Mouse (Mus musculus): ENCODE results near the gene Dlgap1. TPM values are rescaled to one million over a fixed set of nuclear protein-coding genes. Genes with fewer than 3 reads are reported as not detected.

Gene Dlgap1
- polyA plus RNA-seq, 1 experiment from 2014 or later = 7.2 TPM

- no peak overlapping the region for H3K27ac ChIP-seq
- no peaks in the 10 kb centered on the region for H3K27me3 ChIP-seq
- H3K4me2 ChIP-seq (replicated peaks) = no peak overlapping the region
- 85% methylated on average over 8 of the region's 8 CpGs for WGBS
- H3K36me3 ChIP-seq = no peaks in the 10 kb centered on the region
- no peak overlapping the region for H3K4me3 ChIP-seq
- H3K9me3 ChIP-seq (replicated peaks) = no peaks in the 10 kb centered on the region
- H3K4me1 ChIP-seq = peaks cover 15% of the 10 kb centered on the region
- H3K9ac ChIP-seq = no peak overlapping the region
- ATAC-seq (ENCODE audit: low FRiP score) = no peak
Observed at GRCm38 (mm10) chr17:70796940-70797772, 828.3 kb downstream of the Dlgap1 start.

GRCm38 (mm10) chr17:70797773-70798045 is 828.8 kb downstream of the Dlgap1 start:
- Histone ChIP-seq H3K9ac (no peak overlapping the region), H3K27ac (no peak overlapping the region), H3K36me3 (no peaks in the 10 kb centered on the region), H3K4me2 (replicated peaks) (no peak overlapping the region), H3K4me1 (peaks cover 15% of the 10 kb centered on the region), H3K4me3 (no peak overlapping the region), H3K27me3 (no peaks in the 10 kb centered on the region), H3K9me3 (replicated peaks) (no peaks in the 10 kb centered on the region)
- WGBS = 91% methylated on average over 1 of the region's 1 CpGs
- ATAC-seq (ENCODE audit: low FRiP score) = no peak

DNA sequence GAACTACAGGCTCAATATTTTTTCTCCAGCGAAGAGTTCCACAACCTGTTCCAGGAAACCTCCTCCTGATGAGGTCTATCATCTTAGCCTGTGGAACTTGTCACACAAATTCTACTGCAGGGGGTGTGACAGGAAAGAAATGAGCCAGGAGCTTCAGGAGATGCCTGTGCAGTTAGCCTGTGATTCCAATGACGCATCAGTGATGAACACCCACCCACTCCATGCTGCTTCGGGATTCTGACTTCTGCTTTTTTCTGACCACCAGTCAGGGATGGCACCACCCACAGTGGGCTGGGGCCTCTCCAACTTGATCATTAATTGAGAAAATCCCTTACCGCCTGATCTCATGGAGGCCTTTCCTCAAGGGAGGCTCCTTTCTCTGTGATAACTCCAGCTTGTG is 830.4 kb downstream of the Dlgap1 start:
- WGBS = 74% methylated on average over 4 of the region's 4 CpGs
- Histone ChIP-seq H3K36me3 (no peaks in the 10 kb centered on the region), H3K4me3 (no peak overlapping the region), H3K9me3 (replicated peaks) (no peaks in the 10 kb centered on the region), H3K4me1 (peaks cover 9% of the 10 kb centered on the region), H3K4me2 (replicated peaks) (no peak overlapping the region), H3K27ac (no peak overlapping the region), H3K27me3 (no peaks in the 10 kb centered on the region), H3K9ac (no peak overlapping the region)
- ATAC-seq (ENCODE audit: low FRiP score) = no peak

DNA sequence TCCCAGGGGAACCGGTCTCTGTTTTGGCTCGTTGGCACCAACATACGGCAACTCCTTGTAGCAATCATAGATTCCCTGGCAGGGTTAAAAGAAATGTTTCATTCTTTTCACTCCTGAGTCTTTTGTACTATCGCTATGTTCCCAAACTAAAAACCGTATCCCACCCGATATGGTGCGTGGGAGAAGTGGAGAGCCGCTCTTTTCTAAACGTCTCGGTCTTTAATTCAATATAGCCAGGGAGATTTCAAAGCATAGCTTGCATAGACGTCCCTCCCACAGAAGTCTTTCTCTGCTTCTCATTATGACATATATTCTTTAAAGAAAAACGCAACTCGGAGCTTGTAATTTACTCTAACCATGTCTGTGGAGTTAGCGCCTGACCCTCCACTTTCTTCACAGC is 833.1 kb downstream of the Dlgap1 start:
- H3K36me3 ChIP-seq = no peaks in the 10 kb centered on the region
- H3K9me3 ChIP-seq (replicated peaks) = no peaks in the 10 kb centered on the region
- 78% methylated on average over 14 of the region's 14 CpGs for WGBS
- no peaks in the 10 kb centered on the region for H3K4me1 ChIP-seq
- no peak overlapping the region for H3K4me3 ChIP-seq
- no peaks in the 10 kb centered on the region for H3K27me3 ChIP-seq
- no peak overlapping the region for H3K9ac ChIP-seq
- H3K4me2 ChIP-seq (replicated peaks) = no peak overlapping the region
- ATAC-seq (ENCODE audit: low FRiP score) = no peak
- H3K27ac ChIP-seq = no peak overlapping the region

GRCm38 (mm10) chr17:70805866-70806265 is 837.0 kb downstream of the Dlgap1 start:
- WGBS = 91% methylated on average over 9 of the region's 9 CpGs
- ATAC-seq (ENCODE audit: low FRiP score) = no peak
- H3K9me3 ChIP-seq (replicated peaks) = no peaks in the 10 kb centered on the region
- no peak overlapping the region for H3K27ac ChIP-seq
- no peak overlapping the region for H3K9ac ChIP-seq
- H3K4me2 ChIP-seq (replicated peaks) = no peak overlapping the region
- H3K27me3 ChIP-seq = no peaks in the 10 kb centered on the region
- no peaks in the 10 kb centered on the region for H3K4me1 ChIP-seq
- no peaks in the 10 kb centered on the region for H3K36me3 ChIP-seq
- no peak overlapping the region for H3K4me3 ChIP-seq

- Histone ChIP-seq H3K4me2 (replicated peaks) (no peak overlapping the region), H3K9me3 (replicated peaks) (no peaks in the 10 kb centered on the region), H3K4me3 (no peak overlapping the region), H3K27ac (no peak overlapping the region), H3K36me3 (no peaks in the 10 kb centered on the region), H3K9ac (no peak overlapping the region), H3K27me3 (no peaks in the 10 kb centered on the region), H3K4me1 (no peaks in the 10 kb centered on the region)
- no peak for ATAC-seq (ENCODE audit: low FRiP score)
- 84% methylated on average over 2 of the region's 2 CpGs for WGBS
Observed at GRCm38 (mm10) chr17:70806600-70806999, 837.7 kb downstream of the Dlgap1 start.

- Histone ChIP-seq H3K4me1 (no peaks in the 10 kb centered on the region), H3K36me3 (no peaks in the 10 kb centered on the region), H3K4me2 (replicated peaks) (no peak overlapping the region), H3K4me3 (no peak overlapping the region), H3K9ac (no peak overlapping the region), H3K27ac (no peak overlapping the region), H3K9me3 (replicated peaks) (no peaks in the 10 kb centered on the region), H3K27me3 (no peaks in the 10 kb centered on the region)
- no peak for ATAC-seq (ENCODE audit: low FRiP score)
- 97% methylated on average over 1 of the region's 1 CpGs for WGBS
Observed at GRCm38 (mm10) chr17:70807885-70808284, 839.0 kb downstream of the Dlgap1 start.

DNA sequence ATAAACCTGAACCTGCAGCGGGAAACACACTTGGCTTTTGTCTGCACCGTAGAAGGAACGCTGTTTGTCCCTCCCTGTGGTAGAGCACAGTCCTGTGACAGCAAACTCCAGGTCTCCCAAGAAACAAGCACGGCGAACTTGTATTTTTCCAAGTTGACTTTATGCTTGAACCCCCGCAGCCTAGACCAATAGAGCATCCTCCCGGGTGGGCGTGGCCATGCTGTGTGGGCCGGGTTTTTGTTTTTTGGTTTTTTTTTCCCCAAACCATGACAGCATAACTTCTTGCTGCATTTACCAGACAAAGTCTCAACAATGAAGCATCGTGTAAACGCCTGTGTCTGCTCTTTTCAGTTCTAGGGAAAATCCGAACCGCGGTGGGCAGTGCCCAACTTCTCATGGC is 840.0 kb downstream of the Dlgap1 start:
- no peaks in the 10 kb centered on the region for H3K9me3 ChIP-seq (replicated peaks)
- H3K36me3 ChIP-seq = no peaks in the 10 kb centered on the region
- H3K9ac ChIP-seq = no peak overlapping the region
- H3K4me2 ChIP-seq (replicated peaks) = no peak overlapping the region
- no peaks in the 10 kb centered on the region for H3K4me1 ChIP-seq
- no peaks in the 10 kb centered on the region for H3K27me3 ChIP-seq
- no peak for ATAC-seq (ENCODE audit: low FRiP score)
- 32% methylated on average over 14 of the region's 14 CpGs for WGBS
- no peak overlapping the region for H3K27ac ChIP-seq
- no peak overlapping the region for H3K4me3 ChIP-seq

DNA sequence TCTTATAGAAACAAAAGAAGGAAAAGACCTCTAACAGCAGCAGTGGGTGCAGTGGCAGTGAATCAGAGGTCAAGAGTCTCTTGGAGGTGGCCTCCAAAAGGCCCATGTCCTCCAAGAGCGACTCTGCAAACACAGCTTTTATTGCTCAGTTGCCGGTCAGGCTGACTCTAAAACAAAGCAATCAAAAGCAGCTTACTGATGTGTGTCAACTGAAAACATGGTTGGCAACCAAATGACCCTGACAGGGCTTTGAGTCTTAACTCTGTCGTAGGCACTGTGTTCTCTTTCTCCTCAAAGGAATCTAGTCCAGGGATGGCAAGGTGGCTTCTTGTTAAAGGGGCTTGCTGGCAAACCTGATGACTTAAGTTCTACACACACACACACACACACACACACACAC is 840.9 kb downstream of the Dlgap1 start:
- Histone ChIP-seq H3K9me3 (replicated peaks) (no peaks in the 10 kb centered on the region), H3K27me3 (no peaks in the 10 kb centered on the region), H3K4me2 (replicated peaks) (no peak overlapping the region), H3K9ac (no peak overlapping the region), H3K27ac (no peak overlapping the region), H3K4me3 (no peak overlapping the region), H3K4me1 (no peaks in the 10 kb centered on the region), H3K36me3 (no peaks in the 10 kb centered on the region)
- no peak for ATAC-seq (ENCODE audit: low FRiP score)
- 28% methylated on average over 3 of the region's 3 CpGs for WGBS

- H3K27me3 ChIP-seq = no peaks in the 10 kb centered on the region
- H3K9ac ChIP-seq = no peak overlapping the region
- H3K9me3 ChIP-seq (replicated peaks) = no peaks in the 10 kb centered on the region
- no peak overlapping the region for H3K27ac ChIP-seq
- no peaks in the 10 kb centered on the region for H3K36me3 ChIP-seq
- no peaks in the 10 kb centered on the region for H3K4me1 ChIP-seq
- H3K4me2 ChIP-seq (replicated peaks) = no peak overlapping the region
- WGBS = 88% methylated on average over 5 of the region's 5 CpGs
- ATAC-seq (ENCODE audit: low FRiP score) = no peak
- no peak overlapping the region for H3K4me3 ChIP-seq
Observed at GRCm38 (mm10) chr17:70810795-70811194, 841.9 kb downstream of the Dlgap1 start.

DNA sequence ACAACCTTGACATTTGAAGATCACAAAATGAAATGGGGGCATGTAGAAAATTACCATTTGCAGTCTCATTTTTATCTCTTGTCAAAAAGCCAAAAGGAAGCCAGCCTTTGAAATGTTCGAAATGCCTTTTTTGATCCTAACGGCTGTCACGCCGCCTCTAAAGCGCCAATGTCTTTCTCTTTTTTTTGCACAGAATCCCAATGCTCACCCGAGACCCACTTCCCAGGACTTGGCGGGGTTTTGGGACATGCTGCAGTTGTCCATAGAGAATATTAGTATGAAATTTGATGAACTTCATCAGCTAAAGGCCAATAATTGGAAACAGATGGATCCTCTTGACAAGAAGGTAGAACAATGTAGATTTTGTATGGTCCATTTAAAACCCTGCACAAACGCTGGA is 846.1 kb downstream of the Dlgap1 start:
- peaks cover 34% of the 10 kb centered on the region for H3K27me3 ChIP-seq
- no peak overlapping the region for H3K4me3 ChIP-seq
- no peaks in the 10 kb centered on the region for H3K36me3 ChIP-seq
- H3K9me3 ChIP-seq (replicated peaks) = no peaks in the 10 kb centered on the region
- H3K27ac ChIP-seq = no peak overlapping the region
- no peak overlapping the region for H3K9ac ChIP-seq
- no peak overlapping the region for H3K4me2 ChIP-seq (replicated peaks)
- 41% methylated on average over 8 of the region's 8 CpGs for WGBS
- no peak for ATAC-seq (ENCODE audit: low FRiP score)
- H3K4me1 ChIP-seq = peaks cover 7% of the 10 kb centered on the region; the same call in 1 of the 2 replicates

DNA sequence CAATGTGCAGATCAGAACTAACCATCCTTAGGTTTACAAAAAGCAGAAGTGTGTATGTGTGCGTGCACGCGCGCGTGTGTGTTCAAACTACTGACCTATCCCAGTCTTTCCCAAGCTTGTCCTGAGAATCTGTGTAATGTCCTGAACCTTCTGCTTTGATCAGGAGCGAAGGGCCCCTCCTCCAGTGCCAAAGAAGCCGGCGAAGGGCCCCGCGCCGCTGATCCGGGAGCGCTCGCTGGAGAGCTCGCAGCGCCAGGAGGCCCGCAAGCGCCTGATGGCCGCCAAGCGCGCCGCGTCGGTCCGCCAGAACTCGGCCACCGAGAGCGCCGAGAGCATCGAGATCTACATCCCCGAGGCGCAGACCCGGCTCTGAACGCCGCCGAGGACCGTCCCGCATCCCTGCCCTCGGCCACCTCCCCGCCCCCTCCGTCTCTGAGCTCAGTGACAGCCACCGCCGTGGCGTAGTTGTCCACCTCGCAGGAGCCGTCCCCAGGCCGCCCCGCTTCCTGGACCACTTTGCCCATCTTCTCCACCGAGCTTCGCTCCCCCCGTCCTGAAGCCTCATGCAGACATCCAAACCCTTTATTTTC is 849.1 kb downstream of the Dlgap1 start:
- Histone ChIP-seq H3K36me3 (no peaks in the 10 kb centered on the region), H3K4me3 (peak overlapping the region; percentile 50), H3K4me2 (replicated peaks) (peak overlapping the region; percentile 85), H3K4me1 (peaks cover 7% of the 10 kb centered on the region; the same call in 1 of the 2 replicates), H3K27ac (no peak overlapping the region), H3K9ac (peak overlapping the region; percentile 62), H3K9me3 (replicated peaks) (no peaks in the 10 kb centered on the region), H3K27me3 (peaks cover 40% of the 10 kb centered on the region)
- WGBS = 3% methylated on average over 51 of the region's 51 CpGs
- peak; percentile 81 for ATAC-seq (ENCODE audit: low FRiP score)

DNA sequence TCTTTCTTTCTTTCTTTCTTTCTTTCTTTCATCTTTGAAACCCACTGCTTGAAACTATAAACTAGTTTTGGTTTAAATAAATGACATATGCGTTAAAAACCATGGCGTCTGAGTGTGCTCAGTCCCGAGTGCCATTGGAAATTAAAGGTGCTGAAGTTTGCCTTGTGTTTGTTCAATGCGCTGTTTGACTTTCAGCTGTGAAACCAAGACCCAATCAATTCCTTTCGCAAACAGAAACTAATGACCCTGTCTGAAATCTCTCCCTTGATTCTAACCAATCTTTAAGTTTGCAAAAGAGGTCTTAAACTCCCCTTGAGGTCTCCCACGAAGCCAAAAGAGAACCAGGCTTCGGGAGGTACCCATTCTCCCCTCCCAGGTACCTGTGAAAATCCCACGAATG is 854.2 kb downstream of the Dlgap1 start:
- Histone ChIP-seq H3K4me2 (replicated peaks) (no peak overlapping the region), H3K36me3 (no peaks in the 10 kb centered on the region), H3K9ac (no peak overlapping the region), H3K4me1 (peaks cover 3% of the 10 kb centered on the region; the same call in 1 of the 2 replicates), H3K27ac (no peak overlapping the region), H3K4me3 (no peak overlapping the region), H3K9me3 (replicated peaks) (no peaks in the 10 kb centered on the region), H3K27me3 (peaks cover 20% of the 10 kb centered on the region)
- no peak for ATAC-seq (ENCODE audit: low FRiP score)
- WGBS = 88% methylated on average over 8 of the region's 8 CpGs

Measured in hindbrain, embryonic 12.5 days (tissue).